Mouse (Mus musculus) embryonic facial prominence, embryonic 12.5 days (tissue): ENCODE measurements at regions not wholly inside any gene's neighbourhood (a gene's known extent, or its start where the extent isn't known, plus 50 kb on each side); places are given as distances from the start of the nearest gene placed in this dataset.

Source experiments
- ATAC-seq: fragments of 200-750 bp; cut with Nextera tagmentation; 2 replicates; pipeline ENCODE4 v1.8.0; 2017; ENCODE audit not compliant: insufficient number of reproducible peaks, insufficient read depth, low FRiP score, low TSS enrichment
- H3K27ac ChIP-seq: fragments of 300-500 bp; sonication (generic); 2 replicates; pipeline ENCODE4 v1.5.1; 2016; ENCODE audit warnings: mild to moderate bottlenecking
- H3K27me3 ChIP-seq: fragments of 300-500 bp; sonication (generic); 2 replicates; pipeline ENCODE4 v1.6.1; 2016; ENCODE audit warnings: mild to moderate bottlenecking, moderate library complexity
- H3K36me3 ChIP-seq: fragments of 300-500 bp; sonication (generic); 2 replicates; pipeline ENCODE4 v1.6.1; 2016; ENCODE audit warnings: mild to moderate bottlenecking
- H3K4me1 ChIP-seq: fragments of 300-500 bp; sonication (generic); 2 replicates; pipeline ENCODE4 v1.6.1; 2016
- H3K4me2 ChIP-seq: fragments of 300-500 bp; sonication (generic); replicated peaks from 2 replicates; pipeline ENCODE4 v1.6.1; 2016; ENCODE audit warnings: mild to moderate bottlenecking, moderate library complexity
- H3K4me3 ChIP-seq: fragments of 300-500 bp; sonication (generic); 2 replicates; pipeline ENCODE4 v1.5.1; 2016; ENCODE audit warnings: mild to moderate bottlenecking
- H3K9ac ChIP-seq: fragments of 300-500 bp; sonication (generic); 2 replicates; pipeline ENCODE4 v1.6.1; 2016; ENCODE audit warnings: mild to moderate bottlenecking, moderate library complexity
- H3K9me3 ChIP-seq: fragments of 300-500 bp; sonication (generic); 2 replicates; pipeline ENCODE4 v1.6.1; 2016; ENCODE audit warnings: mild to moderate bottlenecking, moderate library complexity
- WGBS: fragments of 180-500 bp; shearing (Covaris S2); methylation state at CpG from one replicate; pipeline ENCODE4 v1.1.7; 2016; 5-methylcytosine and 5-hydroxymethylcytosine counted together

DNA sequence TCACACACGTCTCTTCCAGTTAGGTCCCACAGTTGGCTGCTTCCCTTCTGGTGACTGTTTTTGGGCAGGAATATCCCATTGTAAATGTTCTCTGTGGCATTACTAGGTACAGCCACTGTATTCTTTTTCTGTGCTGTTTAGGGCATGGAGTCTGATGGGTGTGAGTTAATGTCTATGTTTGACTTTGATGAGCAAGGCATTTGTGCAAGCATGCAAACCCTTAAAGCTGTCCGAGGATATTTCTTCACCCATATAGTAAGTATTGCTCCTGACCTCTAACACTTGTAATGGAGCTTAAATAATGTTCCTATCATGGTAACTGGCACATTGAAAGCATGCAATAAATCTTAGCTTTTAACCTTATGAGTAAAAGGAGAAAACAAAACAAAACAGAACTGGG, 133.6 kb upstream of the Col8a1 start:
- Histone ChIP-seq H3K4me3 (no peak overlapping the region), H3K4me2 (no peak overlapping the region), H3K27me3 (no peaks in the 10 kb centered on the region), H3K9me3 (no peaks in the 10 kb centered on the region), H3K36me3 (no peaks in the 10 kb centered on the region), H3K4me1 (no peaks in the 10 kb centered on the region), H3K27ac (no peak overlapping the region), H3K9ac (no peak overlapping the region)
- 79% methylated on average over 2 of the region's 2 CpGs for WGBS
- ATAC-seq: no peak

DNA sequence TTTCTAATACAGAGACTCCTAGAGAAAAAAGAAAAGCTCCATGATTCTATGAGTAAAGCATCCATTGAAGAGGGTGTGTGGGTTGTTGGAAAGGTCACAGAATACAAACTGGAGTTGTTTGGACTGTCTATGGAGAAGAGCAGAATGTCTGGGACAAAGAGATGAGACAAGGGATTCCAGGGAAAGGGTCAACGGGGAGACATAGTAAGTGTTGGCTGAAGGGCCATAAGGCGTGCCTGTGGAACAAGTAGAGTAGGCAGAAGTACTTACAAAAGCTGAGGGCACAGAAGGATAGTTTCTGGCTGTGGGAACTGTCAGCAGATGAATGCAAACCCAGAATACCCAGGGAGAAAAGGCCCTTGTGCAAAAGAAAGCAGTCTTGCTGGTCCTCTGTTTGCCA, 134.0 kb upstream of the Col8a1 start:
- Histone ChIP-seq H3K27ac (no peak overlapping the region), H3K9ac (no peak overlapping the region), H3K36me3 (no peaks in the 10 kb centered on the region), H3K9me3 (no peaks in the 10 kb centered on the region), H3K4me1 (no peaks in the 10 kb centered on the region), H3K27me3 (no peaks in the 10 kb centered on the region), H3K4me2 (no peak overlapping the region), H3K4me3 (no peak overlapping the region)
- 75% methylated on average over 2 of the region's 2 CpGs for WGBS
- ATAC-seq: no peak

DNA sequence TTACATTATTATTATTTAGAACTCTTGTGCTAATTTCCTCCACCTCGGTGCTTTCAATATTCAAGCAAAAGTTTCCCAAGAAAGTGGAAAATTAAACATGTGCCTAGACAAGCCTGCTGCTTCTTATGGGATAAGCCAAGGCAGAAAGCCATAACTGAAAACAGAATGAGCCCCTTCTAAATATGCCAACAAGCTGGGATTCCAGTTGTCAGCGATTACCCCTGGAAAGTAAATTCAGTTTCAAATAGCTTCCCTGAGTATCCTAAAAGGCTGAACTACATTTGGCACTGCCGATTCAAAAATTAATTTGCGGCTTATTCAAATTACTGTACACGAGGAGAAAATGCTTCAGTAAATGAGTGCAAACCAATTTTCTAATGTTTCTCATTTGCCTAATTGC, 135.6 kb upstream of the Col8a1 start:
- Histone ChIP-seq H3K9me3 (no peaks in the 10 kb centered on the region), H3K4me1 (no peaks in the 10 kb centered on the region), H3K4me3 (no peak overlapping the region), H3K36me3 (no peaks in the 10 kb centered on the region), H3K4me2 (no peak overlapping the region), H3K9ac (no peak overlapping the region), H3K27ac (no peak overlapping the region), H3K27me3 (no peaks in the 10 kb centered on the region)
- WGBS: 62% methylated on average over 5 of the region's 5 CpGs
- no peak for ATAC-seq

DNA sequence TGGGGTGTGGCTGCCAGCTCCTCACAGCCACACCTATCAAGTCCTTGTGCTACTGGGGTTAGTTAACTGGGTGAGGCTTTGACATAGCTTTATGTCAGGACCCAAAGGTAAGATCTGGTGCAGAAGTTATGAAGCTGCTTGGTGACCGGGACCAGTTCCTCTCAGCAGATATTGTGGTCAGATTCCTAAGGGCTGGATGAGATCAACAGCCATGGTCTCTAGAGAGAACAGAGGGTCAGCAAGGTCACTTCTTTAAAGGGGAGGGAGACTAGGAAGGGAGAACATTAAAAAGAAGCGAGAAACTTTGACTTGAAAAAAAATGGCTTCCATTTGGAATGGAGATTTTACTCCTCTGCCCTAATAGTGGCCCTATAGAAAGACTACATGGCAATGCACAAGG, 138.6 kb upstream of the Col8a1 start:
- 73% methylated on average over 2 of the region's 2 CpGs for WGBS
- Histone ChIP-seq H3K27ac (no peak overlapping the region), H3K4me2 (no peak overlapping the region), H3K4me3 (no peak overlapping the region), H3K36me3 (no peaks in the 10 kb centered on the region), H3K9ac (no peak overlapping the region), H3K4me1 (no peaks in the 10 kb centered on the region), H3K27me3 (no peaks in the 10 kb centered on the region), H3K9me3 (no peaks in the 10 kb centered on the region)
- ATAC-seq: no peak

DNA sequence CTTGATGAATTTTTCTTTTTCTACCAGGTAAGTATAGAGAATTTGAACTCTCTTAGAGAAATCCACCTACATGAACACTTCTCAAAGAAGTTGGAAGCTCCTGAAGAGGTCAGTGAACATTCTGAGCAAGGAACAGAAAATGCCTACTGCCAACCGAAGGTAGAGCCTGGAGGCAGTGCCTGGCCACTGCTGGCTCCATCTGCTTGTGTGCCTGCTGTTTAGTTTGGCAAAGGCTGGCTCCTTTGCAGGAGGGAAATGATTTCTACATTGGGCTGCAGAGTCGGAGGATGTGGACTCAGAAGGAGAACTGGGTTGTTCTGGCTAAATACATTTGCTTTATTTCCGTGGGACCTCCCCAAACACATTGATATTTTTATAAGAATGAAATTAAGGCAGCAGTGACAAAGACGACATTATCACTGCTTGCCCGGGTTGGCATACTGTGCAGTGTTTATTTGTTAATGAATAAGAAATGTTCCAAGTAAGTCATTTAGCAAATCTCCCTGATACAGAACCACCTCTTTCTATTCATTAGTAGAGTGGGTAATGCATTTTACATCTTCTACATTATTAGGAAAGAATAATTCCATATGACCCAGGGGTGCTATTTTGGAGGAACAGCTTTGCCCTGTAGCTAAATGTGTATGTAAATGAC, 139.3 kb upstream of the Col8a1 start:
- WGBS: 86% methylated on average over 5 of the region's 5 CpGs
- H3K27ac ChIP-seq: no peak overlapping the region
- H3K4me2 ChIP-seq: no peak overlapping the region
- no peaks in the 10 kb centered on the region for H3K36me3 ChIP-seq
- H3K27me3 ChIP-seq: no peaks in the 10 kb centered on the region
- H3K4me3 ChIP-seq: no peak overlapping the region
- H3K4me1 ChIP-seq: no peaks in the 10 kb centered on the region
- no peak for ATAC-seq
- H3K9me3 ChIP-seq: no peaks in the 10 kb centered on the region
- no peak overlapping the region for H3K9ac ChIP-seq

DNA sequence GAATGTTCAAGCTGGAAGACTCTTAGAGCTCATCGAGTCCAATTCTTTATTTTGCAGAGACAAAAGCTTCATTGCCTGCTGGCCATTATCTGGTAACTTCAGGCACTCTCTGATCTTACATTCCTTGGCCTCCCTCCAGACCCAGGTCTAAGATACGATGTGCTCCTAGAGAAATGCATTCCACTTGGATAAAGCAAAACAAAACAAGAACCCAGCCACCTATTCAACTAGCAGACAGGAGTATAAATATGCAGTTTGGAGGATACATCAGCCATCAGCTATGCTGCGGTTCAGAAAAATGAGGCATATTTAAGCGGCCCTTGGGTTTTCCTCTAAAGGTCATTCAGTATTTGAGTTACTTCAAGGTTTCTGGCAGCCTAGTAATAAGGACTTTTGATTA, 146.5 kb upstream of the Col8a1 start:
- Histone ChIP-seq H3K4me1 (no peaks in the 10 kb centered on the region), H3K36me3 (no peaks in the 10 kb centered on the region), H3K4me3 (no peak overlapping the region), H3K27ac (no peak overlapping the region), H3K4me2 (no peak overlapping the region), H3K27me3 (no peaks in the 10 kb centered on the region), H3K9ac (no peak overlapping the region), H3K9me3 (no peaks in the 10 kb centered on the region)
- ATAC-seq: no peak
- 65% methylated on average over 4 of the region's 4 CpGs for WGBS

DNA sequence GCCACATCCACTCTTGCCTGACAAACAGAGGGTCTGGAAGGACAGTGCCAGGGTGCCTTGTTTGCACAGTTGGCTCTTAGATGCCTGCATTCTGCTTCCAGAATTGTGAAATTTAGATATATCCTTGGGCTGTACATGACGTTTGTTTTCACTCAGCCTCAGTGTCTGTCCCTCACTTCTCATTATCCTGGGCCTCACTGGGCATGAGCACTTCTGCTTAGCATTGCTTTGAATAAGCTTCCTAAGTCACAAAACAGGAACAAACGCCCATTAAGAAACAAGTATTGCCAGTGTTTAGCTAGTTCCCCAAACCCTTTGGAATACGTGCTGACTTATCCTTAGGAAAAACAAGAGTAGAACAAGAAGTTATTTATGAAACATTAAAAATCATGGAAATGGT, 148.0 kb upstream of the Col8a1 start:
- no peak for ATAC-seq
- Histone ChIP-seq H3K27ac (no peak overlapping the region), H3K4me3 (no peak overlapping the region), H3K9me3 (no peaks in the 10 kb centered on the region), H3K27me3 (no peaks in the 10 kb centered on the region), H3K4me2 (no peak overlapping the region), H3K9ac (no peak overlapping the region), H3K4me1 (no peaks in the 10 kb centered on the region), H3K36me3 (no peaks in the 10 kb centered on the region)
- 75% methylated on average over 3 of the region's 3 CpGs for WGBS

DNA sequence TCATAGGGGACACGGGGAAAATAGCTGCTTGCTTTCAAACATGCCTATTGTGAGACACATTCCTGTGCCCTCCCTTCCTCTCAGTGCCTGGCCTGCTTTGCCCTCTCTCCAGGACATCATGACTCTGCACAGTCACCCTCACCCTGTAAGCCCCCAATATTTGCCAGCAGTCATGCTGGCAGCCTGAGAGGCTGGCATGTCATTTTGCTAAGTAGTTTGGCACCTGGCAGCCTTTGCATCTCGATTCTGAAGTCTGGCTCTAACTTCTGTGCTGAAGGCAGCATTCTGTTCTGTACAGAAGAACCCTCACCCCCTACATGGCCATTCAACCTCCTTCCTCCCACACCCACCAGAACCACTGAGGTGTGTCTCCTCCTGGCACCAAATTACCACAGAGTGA, 157.5 kb upstream of the Col8a1 start:
- H3K4me3 ChIP-seq: no peak overlapping the region
- H3K9me3 ChIP-seq: no peaks in the 10 kb centered on the region
- no peak overlapping the region for H3K9ac ChIP-seq
- H3K27ac ChIP-seq: no peak overlapping the region
- H3K36me3 ChIP-seq: no peaks in the 10 kb centered on the region
- H3K4me2 ChIP-seq: no peak overlapping the region
- no peaks in the 10 kb centered on the region for H3K4me1 ChIP-seq
- ATAC-seq: no peak
- H3K27me3 ChIP-seq: no peaks in the 10 kb centered on the region
- WGBS: 57% methylated on average over 2 of the region's 2 CpGs

DNA sequence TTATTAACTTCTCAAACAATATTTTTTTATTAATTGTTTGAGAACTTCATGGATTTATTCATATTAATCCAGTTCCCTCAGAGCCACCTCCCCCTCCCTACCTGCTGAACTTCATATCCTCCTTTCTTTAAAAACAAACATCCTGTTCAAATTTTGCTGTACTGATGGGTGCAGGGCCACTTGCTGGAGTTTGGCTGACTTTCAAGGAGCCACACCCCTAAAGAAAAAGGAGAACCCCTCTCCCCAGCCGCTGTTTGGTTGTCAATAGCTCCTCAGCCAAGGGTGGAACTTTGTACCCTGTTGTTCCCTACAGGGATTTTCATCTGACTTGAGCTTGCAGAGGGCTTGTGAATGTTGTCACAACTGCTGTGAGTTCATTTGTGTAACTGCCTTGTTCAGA, 160.0 kb upstream of the Col8a1 start:
- Histone ChIP-seq H3K36me3 (no peaks in the 10 kb centered on the region), H3K9me3 (no peaks in the 10 kb centered on the region), H3K4me2 (no peak overlapping the region), H3K27ac (no peak overlapping the region), H3K9ac (no peak overlapping the region), H3K4me1 (no peaks in the 10 kb centered on the region), H3K27me3 (no peaks in the 10 kb centered on the region), H3K4me3 (no peak overlapping the region)
- ATAC-seq: no peak
- 67% methylated on average over 1 of the region's 1 CpGs for WGBS

DNA sequence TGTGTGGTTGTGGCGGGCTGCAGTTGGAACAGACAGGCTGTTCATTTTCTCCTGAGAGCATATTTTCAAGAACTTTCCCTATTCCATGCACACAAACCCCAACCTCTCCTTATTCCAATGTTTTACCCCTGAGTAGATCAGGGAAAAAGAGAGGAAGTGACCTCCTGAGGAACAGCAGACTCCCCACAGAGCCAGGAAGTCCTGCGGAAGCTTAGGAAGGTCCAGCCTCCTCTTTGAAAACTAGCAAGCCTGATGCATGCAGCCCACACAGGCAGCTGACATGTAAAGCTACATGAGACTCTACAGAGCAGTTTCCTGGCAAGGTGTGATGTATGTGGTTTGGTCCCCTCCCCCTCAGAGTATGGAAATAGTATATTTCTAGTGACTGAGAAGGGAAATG, 160.9 kb upstream of the Col8a1 start:
- no peak overlapping the region for H3K9ac ChIP-seq
- no peaks in the 10 kb centered on the region for H3K9me3 ChIP-seq
- no peak for ATAC-seq
- no peaks in the 10 kb centered on the region for H3K36me3 ChIP-seq
- no peaks in the 10 kb centered on the region for H3K27me3 ChIP-seq
- no peaks in the 10 kb centered on the region for H3K4me1 ChIP-seq
- 82% methylated on average over 2 of the region's 2 CpGs for WGBS
- H3K4me2 ChIP-seq: no peak overlapping the region
- no peak overlapping the region for H3K4me3 ChIP-seq
- no peak overlapping the region for H3K27ac ChIP-seq

DNA sequence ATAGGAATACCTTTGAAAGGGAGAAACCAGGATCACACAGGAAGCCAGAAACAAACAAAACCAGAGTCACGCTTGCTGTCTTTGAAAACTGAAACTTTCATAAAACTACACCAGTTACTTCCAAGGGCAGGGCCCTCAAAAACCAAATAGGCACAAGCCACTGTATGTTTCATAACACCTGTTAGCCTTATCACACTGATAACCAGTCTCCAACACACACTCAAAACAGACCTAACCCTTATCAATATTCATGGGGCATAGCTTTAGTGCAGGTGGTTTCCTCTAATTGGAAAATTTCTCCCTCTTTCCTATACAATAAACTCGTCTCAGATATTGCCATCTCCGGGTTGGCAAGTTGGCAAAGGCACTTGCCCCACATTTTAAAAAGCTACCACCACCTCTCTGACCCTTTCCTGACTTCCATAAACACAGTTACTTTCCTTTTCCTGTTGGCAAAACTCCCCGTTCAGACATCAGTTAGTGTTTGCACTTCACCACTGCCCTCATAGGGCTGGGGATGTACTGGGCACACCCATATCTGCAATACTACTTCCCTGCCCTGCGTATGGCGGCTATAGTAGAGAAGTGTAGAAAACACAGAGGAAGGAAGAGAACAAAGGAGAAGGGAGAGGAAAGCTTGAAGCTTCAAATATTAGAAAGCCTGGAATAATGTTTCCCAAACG, 169.1 kb upstream of the Col8a1 start:
- H3K9ac ChIP-seq: no peak overlapping the region
- H3K36me3 ChIP-seq: no peaks in the 10 kb centered on the region
- H3K9me3 ChIP-seq: no peaks in the 10 kb centered on the region
- H3K27ac ChIP-seq: no peak overlapping the region
- 66% methylated on average over 7 of the region's 7 CpGs for WGBS
- no peaks in the 10 kb centered on the region for H3K27me3 ChIP-seq
- no peak overlapping the region for H3K4me3 ChIP-seq
- H3K4me1 ChIP-seq: 0 out of 2 replicates have a peak, but pooled peaks cover 2% of the 10 kb centered on the region
- no peak for ATAC-seq
- H3K4me2 ChIP-seq: no peak overlapping the region

DNA sequence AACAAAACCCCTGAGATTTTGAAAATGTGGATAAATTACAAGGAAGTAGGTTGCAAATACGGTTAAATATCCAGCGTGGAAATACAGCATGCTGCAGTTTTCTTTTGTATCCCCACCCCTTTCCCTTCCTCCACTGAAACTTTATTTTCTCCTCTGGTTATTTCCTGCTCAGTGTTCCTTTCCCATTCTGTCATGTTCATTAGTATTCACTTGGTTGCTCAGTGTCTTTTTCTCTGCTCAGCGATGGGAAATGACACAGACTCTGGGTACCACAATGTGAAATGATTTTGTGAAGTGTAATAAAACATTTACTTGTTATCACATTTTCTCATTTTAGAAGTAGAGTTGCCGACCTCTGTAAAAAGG, 169.6 kb upstream of the Col8a1 start:
- Histone ChIP-seq H3K4me2 (no peak overlapping the region), H3K27me3 (no peaks in the 10 kb centered on the region), H3K27ac (no peak overlapping the region), H3K9ac (no peak overlapping the region), H3K4me3 (no peak overlapping the region), H3K4me1 (0 out of 2 replicates have a peak, but pooled peaks cover 2% of the 10 kb centered on the region), H3K9me3 (no peaks in the 10 kb centered on the region), H3K36me3 (no peaks in the 10 kb centered on the region)
- 76% methylated on average over 4 of the region's 4 CpGs for WGBS
- ATAC-seq: no peak
